11 mouse cellular contexts compared by ENCODE assay signal in the genomic region with DNA sequence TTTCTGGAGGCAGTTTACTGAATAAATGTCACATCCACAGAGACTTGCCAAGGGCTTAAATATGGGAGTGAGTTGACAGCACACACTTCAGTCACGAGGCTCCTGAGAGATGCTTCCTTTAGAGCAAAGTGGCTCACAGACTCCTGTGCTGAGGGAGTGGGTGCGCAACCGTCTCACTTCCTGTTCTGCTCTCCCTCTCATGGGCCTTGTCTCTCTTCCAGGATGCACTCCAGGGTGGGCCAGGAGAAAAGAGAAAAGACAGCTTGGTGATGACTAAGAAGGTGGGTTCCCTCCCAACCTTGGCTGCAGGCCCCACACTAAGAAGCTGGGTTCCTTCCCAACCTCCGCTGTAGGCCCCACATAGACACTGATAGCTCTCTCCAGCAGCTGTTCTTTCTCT. TPM values are rescaled to one million over a fixed set of nuclear protein-coding genes. Genes with fewer than 3 reads are reported as not detected.
DNase-seq lines count a peak whose midpoint lies in the region; ATAC-seq lines count a peak whose summit lies in the region.
"Had no signal": no experiment of that assay in that cellular context is flagged by ENCODE, and none has a peak within 500 bp of the region (broad histone marks: within the 10 kb centered on the region; RNA-seq: fewer than 3 reads in every experiment).

No protein-coding gene starts in this region.

- no peak overlapping the region for H3K4me3 ChIP-seq in hindbrain, embryonic 12.5 days
- no peak overlapping the region for H3K4me3 ChIP-seq in midbrain, embryonic 14.5 days (replicated peaks; ENCODE audit: low read depth, low read length)

- WGBS in hindbrain, embryonic 12.5 days = 74% methylated on average over 4 of the region's 4 CpGs
- WGBS in midbrain, embryonic 14.5 days = 75% methylated on average over 4 of the region's 4 CpGs

- peak; percentile 88 for DNase-seq in right cerebral cortex, adult 18-20 months
- no peak for DNase-seq in right cerebral cortex, postnatal 4 days
- no peak for DNase-seq in midbrain, embryonic 14.5 days
- DNase-seq in telencephalon, adult 2 months (ENCODE audit: low read depth, low spot score) = peak; percentile 90
- no peak for DNase-seq in ovary, postnatal 10 days (ENCODE audit: low spot score)
- DNase-seq in layer of hippocampus, postnatal 14 days (ENCODE audit: low spot score in 2 of 2) = no peak
- DNase-seq in ovary, adult 18-20 months (ENCODE audit: low spot score) = no peak
- DNase-seq: liver, postnatal 0 days; retina, postnatal 1 day had no signal

- no peak overlapping the region for H3K4me2 ChIP-seq in hindbrain, embryonic 12.5 days (replicated peaks)
- no peak overlapping the region for H3K4me2 ChIP-seq in midbrain, embryonic 14.5 days (ENCODE audit: low read length)

- no peak for ATAC-seq in hindbrain, embryonic 12.5 days (ENCODE audit: low FRiP score)
- no peak for ATAC-seq in midbrain, embryonic 14.5 days (ENCODE audit: low FRiP score, low TSS enrichment)
- ATAC-seq: liver, postnatal 0 days had no signal

- H3K27ac ChIP-seq in hindbrain, embryonic 12.5 days = peak overlapping the region; percentile 98
- peak overlapping the region; percentile 88 for H3K27ac ChIP-seq in midbrain, embryonic 14.5 days (replicated peaks; ENCODE audit: low read depth, low read length)
- H3K27ac ChIP-seq: kidney, postnatal 0 days had no signal

- no peak overlapping the region for H3K9ac ChIP-seq in hindbrain, embryonic 12.5 days
- no peak overlapping the region for H3K9ac ChIP-seq in midbrain, embryonic 14.5 days (replicated peaks; ENCODE audit: low read length)
- H3K9ac ChIP-seq: liver, postnatal 0 days had no signal

- H3K9me3 ChIP-seq in hindbrain, embryonic 12.5 days (replicated peaks) = no peaks in the 10 kb centered on the region
- no peaks in the 10 kb centered on the region for H3K9me3 ChIP-seq in midbrain, embryonic 14.5 days (ENCODE audit: control insufficient read depth, low read length)

- H3K27me3 ChIP-seq in hindbrain, embryonic 12.5 days = peaks cover 6% of the 10 kb centered on the region; the same call in 1 of the 2 replicates
- no peaks in the 10 kb centered on the region for H3K27me3 ChIP-seq in midbrain, embryonic 14.5 days (ENCODE audit: control insufficient read depth, insufficient read depth, low read length)

- peaks cover 97% of the 10 kb centered on the region for H3K4me1 ChIP-seq in hindbrain, embryonic 12.5 days
- peaks cover 74% of the 10 kb centered on the region for H3K4me1 ChIP-seq in midbrain, embryonic 14.5 days (ENCODE audit: control insufficient read depth, insufficient read depth, low read length)

- H3K36me3 ChIP-seq in hindbrain, embryonic 12.5 days = peaks cover 18% of the 10 kb centered on the region
- peaks cover 18% of the 10 kb centered on the region; the same call in 1 of the 2 replicates for H3K36me3 ChIP-seq in midbrain, embryonic 14.5 days (ENCODE audit: control insufficient read depth, insufficient read depth, low read length)

RNA-seq across cellular contexts. Expression of a gene that starts 57.5 kb away (rescaled TPM):
- 40.1 and 42.0 TPM in 2 replicates for polyA plus RNA-seq in hindbrain, embryonic 12.5 days (2016; fragmentation: Nextera tagmentation; extraction: Ambion mirVana)
- 20.2 and 24.7 TPM in 2 replicates for polyA plus RNA-seq in midbrain, embryonic 14.5 days (2014; fragmentation: Nextera tagmentation; extraction: Ambion mirVana)
- 10 to 100 TPM; 84.1 to 90.7 TPM for total RNA-seq in layer of hippocampus, postnatal 14 days (2021)

Comparison
In these comparisons a context has a peak if more than half of its experiments do, and no peak if none do; other contexts are left out.
1. DNase-seq: peak in right cerebral cortex, adult 18-20 months (single experiment) and telencephalon, adult 2 months (single experiment); none in right cerebral cortex, postnatal 4 days (single experiment), midbrain, embryonic 14.5 days (single experiment), ovary, postnatal 10 days (single experiment), layer of hippocampus, postnatal 14 days (0 of 2) and ovary, adult 18-20 months (single experiment).